Mouse (Mus musculus) regulatory T cell (primary cell): ENCODE data around the gene Opcml.

Experiments used
- in situ Hi-C: fragments of 300-600 bp; cut with MboI, MseI; formaldehyde crosslinking; loops from one replicate; pipeline ENCODE4 v1.15.1; 2025; ENCODE audit warnings: high pct_unique_total_duplicates

Opcml gene

GRCm38 (mm10) chr9:27830519-27830918, 39.9 kb downstream of the Opcml start:
- in situ Hi-C loops, result no loop called here

- in situ Hi-C loops, result no loop called here
Observed at GRCm38 (mm10) chr9:27842806-27843205, 52.2 kb downstream of the Opcml start.

DNA sequence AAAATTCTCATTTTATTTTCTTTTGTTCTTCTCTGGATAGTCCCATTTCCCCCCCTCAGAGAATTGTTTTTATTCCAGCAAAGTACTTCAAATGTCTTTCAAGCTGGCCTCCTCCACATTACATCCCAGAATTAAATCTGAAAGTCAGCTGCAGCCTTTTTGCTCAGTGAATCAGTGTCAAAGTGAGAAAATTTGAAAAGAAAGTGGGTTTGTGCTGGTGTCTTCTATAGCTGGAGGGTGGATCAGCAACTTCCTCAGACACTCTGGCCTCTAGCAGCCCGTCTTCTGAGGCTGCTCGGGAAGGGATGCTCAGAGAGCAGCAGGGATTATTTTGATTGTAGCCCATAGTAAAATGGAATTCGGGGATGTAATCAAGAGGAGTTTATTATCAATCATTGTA, 81.0 kb downstream of the Opcml start:
- in situ Hi-C loops, result no loop called here

DNA sequence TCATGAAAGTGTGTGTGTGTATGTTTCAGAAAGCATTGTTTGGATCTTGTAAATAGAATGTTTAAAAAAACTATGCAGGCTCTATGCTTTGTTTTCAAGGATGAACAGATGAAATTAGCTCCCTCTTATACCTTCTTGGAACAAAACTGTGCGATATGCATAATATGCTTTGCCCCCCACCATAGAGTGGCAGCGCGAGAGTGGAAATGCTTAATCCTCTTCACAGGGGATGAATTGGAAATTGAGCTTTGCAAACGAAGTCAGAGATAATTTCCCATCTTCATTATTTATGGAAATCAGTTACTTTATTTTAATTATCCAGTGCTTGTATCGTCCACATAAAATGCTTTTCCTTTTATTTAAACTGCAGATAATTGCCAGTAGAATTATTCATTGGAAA, 99.1 kb downstream of the Opcml start:
- in situ Hi-C loops, result no loop called here

DNA sequence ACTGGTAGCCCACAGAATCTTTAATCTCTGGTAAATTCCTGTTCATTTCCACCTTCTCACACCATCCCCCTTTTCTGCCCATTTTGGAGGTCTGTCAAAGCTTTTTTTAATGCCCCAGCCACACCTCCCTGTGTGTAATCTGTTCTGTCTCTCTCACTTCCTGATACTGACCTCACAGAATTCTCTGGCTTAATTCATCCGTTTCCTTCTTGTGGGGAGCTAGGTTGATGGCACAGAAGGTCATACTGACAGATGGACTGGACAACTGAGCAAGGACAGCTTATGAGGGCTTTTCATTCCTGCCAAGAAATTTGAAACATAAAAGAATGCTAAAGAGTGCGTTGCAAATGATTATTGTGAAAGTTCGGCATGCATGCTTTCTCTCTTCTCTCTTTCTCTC, 126.7 kb downstream of the Opcml start:
- in situ Hi-C loops, result no loop called here

- in situ Hi-C loops, result no loop called here
Observed at GRCm38 (mm10) chr9:27923495-27923894, 132.9 kb downstream of the Opcml start.

DNA sequence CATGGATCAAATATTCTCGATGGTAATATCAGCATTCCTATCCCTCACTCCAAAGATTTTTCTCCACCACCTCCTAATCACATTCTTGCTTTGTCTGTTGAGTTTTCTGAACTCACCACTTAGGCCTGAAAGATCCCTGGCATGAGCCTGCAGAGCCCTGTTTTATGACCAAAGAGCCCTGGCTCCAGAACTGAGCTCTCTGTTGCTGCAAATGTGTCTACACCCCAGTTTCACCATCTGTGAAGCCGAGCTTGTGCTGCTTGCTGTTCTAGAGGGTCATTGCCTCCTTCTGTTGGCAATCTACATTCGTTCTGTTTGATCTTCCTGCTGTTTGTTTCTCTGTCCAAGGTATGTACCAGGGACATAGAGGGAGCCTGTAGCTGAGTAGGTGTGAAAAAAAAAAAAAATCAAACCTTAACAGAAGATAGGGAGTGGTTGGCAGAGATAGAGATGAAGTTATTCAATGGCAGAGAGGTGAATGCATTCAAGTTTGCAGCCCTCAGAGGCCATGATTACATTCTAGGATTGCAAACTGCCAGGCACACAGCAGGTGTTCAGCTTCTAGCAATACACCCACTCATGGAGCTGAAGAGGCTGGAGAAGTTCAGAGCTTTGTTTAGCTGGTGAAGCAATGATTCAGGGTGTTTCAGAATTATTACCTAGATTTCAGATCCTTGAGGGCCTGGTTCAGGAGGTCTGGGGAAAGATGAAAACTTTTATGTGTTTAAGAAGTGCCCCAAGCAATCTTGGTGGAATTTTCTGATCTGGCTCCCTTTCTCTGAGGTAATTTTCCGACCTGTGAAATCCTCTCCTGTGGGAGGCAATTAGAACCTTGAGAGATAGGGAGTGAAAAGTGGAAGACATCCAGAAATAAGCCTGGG, 133.6 kb downstream of the Opcml start:
- in situ Hi-C loops, result no loop called here

DNA sequence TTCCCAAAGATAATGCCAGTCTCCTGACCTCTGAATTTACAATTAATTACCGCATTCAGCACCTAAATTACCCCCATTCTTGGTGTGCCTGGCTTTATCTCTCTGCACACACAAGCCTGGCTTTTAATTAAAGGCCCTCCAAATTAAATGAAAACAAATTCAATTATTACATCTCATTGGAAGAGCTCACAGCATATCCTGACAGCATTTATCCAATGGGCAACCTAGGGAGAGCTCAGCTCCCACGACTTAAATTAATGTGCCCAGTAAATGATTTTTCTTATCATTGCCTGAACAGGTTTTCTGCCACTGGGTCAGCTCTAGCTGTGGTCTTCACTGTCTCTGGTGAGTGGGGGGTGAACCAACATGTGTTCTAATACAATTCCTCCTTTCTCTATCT, 135.1 kb downstream of the Opcml start:
- in situ Hi-C loops, result no loop called here

DNA sequence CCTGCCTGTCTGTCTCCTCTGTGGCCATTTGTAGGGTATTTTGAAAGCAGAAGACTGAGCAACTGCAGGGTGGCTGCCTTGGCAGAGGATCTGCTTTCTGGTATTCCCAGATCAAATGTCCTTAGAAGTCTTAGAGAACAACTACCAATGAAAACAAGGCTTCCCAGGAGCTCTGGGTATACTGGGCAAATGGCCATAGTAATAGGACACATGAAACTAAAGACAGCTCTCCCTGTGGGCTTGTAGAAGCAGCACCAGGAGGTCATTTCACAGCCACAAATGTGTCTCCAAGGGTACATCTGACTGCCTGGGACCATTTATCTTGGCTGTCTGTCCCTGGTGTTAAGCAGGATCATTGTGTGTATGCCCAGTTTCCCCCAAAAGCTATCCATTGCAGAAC, 146.7 kb downstream of the Opcml start:
- in situ Hi-C loops, result no loop called here

- in situ Hi-C loops, result no loop called here
Observed at GRCm38 (mm10) chr9:27937660-27938059, 147.1 kb downstream of the Opcml start.

GRCm38 (mm10) chr9:27945323-27946010, 154.9 kb downstream of the Opcml start:
- in situ Hi-C loops, result no loop called here

- in situ Hi-C loops, result no loop called here
Observed at GRCm38 (mm10) chr9:27951110-27951509, 160.5 kb downstream of the Opcml start.

DNA sequence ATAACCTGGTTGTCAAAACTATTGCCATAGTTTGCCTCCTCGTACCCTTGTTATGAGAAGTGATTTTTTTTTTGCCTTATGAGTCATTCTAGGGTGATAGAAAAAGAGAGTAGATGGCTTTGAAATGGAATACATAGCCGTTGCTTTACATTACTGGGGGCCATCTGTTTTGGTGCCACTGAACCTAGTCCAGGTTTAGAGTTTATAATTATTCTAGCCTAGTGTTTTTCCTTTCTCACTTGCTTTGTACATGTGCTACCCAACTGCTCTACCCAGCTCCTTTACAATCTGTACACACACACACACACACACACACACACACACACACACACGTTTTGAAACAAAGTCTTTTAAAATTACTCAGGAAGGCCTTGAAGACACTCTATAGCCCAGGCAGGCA, 171.1 kb downstream of the Opcml start:
- in situ Hi-C loops, result no loop called here

DNA sequence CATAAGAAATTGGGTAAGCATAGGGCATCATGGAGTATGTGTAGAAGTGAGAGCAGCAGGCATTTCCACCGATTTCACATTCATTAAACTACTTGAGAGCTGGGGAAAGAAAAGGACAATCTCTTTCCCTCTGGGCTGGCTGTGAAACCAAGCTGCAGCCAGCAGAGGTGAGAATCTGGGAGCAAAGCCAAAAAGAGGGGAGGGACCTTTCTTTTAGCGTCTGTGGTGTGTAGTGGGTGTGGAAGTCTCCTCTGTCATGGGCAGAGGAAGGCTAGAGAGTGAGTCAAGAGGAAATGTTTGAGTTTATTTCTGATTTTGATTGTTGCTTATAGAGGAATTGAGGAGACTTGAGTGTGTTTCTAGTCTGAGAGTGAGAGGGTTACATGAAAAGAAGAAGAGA, 172.8 kb downstream of the Opcml start:
- in situ Hi-C loops, result no loop called here

GRCm38 (mm10) chr9:27964902-27965550, 174.5 kb downstream of the Opcml start:
- in situ Hi-C loops, result no loop called here

DNA sequence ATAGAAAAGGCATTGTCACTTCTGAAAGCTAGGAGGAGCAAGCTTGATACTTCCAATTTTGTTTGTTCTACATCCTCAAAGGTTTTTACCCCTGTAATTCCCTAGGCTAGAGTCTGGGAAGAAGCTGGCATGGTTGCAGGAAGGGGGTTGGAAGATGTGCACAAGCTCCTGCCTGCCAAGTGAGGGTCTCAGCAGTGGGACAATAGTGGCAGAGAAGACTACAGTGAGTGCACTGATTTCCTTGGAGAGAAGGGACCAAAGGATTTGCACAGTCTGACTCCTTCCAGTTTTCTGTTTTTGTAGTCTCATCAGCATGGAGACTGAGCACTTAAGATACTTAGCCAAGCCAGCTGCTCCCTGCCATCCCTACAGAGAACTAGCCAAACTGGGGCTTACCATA, 177.7 kb downstream of the Opcml start:
- in situ Hi-C loops, result no loop called here

DNA sequence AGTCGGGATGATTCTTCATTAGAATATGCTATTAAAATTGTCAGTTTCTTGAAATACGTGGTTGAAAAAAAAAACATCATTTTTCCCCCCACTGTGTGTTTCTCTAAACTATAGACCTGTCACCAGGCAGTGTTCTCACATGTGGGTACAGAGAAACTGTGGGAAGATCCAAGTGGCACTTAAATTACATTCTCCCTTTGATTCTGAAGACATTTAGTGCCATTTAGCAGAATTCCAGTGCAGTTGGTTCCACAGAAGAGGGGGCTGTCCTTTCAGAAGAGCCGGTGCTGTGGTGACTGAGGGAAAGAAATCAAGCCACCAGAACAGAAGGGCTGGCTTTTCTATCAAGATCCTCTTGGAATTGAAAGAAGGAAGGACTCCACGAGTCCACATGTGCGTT, 181.7 kb downstream of the Opcml start:
- in situ Hi-C loops, result no loop called here

DNA sequence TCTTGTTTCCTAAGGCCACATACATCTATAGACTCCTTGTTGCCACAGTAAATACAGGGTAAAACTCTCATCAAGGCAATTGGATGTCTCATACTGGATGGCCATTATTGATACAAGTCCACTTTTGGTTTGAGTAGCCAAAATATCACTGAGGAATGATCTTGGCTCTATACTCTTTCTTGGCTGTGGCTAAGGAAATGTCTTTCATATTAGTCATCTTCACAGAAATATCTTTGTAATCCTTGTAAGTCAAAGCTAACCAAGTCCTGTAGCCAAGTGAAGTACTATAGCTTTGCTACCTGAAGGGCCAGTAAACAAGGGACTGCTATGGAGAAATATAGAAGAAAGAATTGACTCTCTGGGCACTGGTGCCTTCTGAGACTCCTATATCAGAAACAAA, 192.0 kb downstream of the Opcml start:
- in situ Hi-C loops, result no loop called here

DNA sequence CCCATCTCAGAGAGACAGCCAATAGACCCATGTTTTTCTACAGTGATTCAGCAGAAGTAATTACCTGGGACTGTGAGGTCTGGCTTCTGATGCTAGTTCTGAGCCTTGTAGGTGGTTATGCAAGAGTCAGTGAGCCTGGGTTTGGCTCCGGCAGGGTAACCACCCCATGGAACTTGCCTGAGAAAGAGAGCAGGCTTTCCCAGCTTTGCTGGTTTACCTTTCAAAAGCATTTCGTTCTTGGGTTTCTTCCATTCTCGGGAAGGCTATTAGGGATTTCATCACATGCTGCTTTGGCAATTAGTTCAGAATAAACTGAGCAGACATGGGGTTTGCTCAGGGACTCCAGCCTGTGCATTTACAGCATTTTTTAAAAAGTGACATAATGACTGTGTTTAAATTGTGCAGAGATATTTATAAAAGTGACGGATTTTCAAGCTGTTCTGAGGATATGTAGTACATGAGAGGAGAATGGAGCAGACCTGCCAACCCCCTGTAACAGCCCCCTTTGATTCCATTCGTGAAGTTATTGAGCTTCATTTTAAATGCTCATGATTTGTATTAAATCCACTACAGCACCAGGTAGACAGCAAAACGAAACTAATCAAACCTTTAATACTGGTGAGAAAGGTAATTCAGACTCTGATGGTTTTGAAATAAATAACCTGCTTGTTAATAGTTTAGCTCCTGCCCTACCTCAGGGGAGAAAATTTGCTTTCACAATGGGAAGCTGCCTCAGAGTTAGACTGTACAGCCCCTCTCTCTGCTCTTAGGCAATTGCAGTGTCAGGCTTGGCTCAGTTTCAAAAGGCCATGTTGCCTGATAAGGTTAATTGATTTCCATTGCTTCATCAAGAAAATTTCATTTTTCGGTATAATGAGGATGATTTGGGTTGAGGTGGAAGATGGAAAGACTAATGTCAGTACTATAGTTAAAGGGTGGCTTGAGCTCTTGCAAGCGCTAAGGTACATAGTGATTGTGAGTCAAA, 196.3 kb downstream of the Opcml start:
- in situ Hi-C loops, result no loop called here

DNA sequence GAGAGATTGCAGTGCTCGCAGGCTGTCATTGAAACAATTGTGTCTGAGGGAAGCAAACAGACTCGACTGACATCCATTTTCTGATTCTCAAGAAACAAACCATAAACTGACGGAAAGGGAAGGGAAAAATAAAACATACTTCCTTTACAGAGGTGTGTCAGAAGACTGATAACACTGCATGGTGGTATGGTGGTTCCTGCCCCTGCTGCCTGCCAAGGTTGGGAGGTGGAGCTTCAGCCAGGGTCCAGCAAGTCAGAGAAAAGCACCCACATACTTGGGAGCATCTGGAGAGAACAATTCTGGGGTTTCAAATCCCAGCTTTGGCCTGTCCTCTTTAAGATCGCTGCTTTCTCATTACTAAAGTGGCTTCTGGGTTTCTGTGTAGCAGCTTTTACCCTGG, 201.0 kb downstream of the Opcml start:
- in situ Hi-C loops, result no loop called here

DNA sequence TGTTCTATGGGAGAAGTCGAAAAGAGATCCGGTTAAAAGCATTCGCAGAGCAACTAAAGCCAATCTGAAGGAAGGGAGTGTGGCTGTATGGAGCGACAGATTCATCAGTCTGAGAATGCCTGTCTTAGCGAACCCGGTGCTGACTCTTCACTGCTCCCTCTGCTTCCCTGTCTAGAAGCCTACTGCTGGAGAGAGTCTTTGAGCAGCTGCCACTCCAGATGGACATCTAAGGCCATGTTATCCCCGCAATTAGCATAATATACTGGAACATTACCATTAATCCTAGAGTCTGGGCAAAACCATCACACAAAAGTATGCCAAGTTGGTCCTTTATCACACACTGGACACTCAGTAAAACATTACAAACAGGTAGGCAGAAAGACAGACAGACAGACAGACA, 206.0 kb downstream of the Opcml start:
- in situ Hi-C loops, result no loop called here
